Mouse (Mus musculus) midbrain, embryonic 15.5 days (tissue): ENCODE results near the gene Alox12. TPM values are rescaled to one million over a fixed set of nuclear protein-coding genes. Genes with fewer than 3 reads are reported as not detected.

Source experiments
- ATAC-seq: fragments of 200-750 bp; cut with Nextera tagmentation; replicated peaks from 2 replicates; pipeline ENCODE4 v1.8.0; 2017; ENCODE audit warnings: moderate TSS enrichment
- H3K27ac ChIP-seq: fragments of 300-500 bp; sonication (generic); 2 replicates; pipeline ENCODE4 v1.5.1; 2015; ENCODE audit warnings: mild to moderate bottlenecking, inconsistent platforms
- H3K27me3 ChIP-seq: fragments of 300-500 bp; sonication (generic); replicated peaks from 2 replicates; pipeline ENCODE4 v1.6.1; 2015; ENCODE audit warnings: inconsistent platforms
- H3K36me3 ChIP-seq: fragments of 300-500 bp; sonication (generic); replicated peaks from 2 replicates; pipeline ENCODE4 v1.6.1; 2015; ENCODE audit warnings: inconsistent platforms
- H3K4me1 ChIP-seq: fragments of 300-500 bp; sonication (generic); 2 replicates; pipeline ENCODE4 v1.6.1; 2015; ENCODE audit warnings: inconsistent platforms
- H3K4me2 ChIP-seq: fragments of 300-500 bp; sonication (generic); 2 replicates; pipeline ENCODE4 v1.6.1; 2015; ENCODE audit warnings: inconsistent platforms, mild to moderate bottlenecking, moderate library complexity
- H3K4me3 ChIP-seq: fragments of 300-500 bp; sonication (generic); 2 replicates; pipeline ENCODE4 v1.5.1; 2015; ENCODE audit warnings: mild to moderate bottlenecking, inconsistent platforms
- H3K9ac ChIP-seq: fragments of 300-500 bp; sonication (generic); 2 replicates; pipeline ENCODE4 v1.6.1; 2015; ENCODE audit warnings: mild to moderate bottlenecking, inconsistent platforms
- H3K9me3 ChIP-seq: fragments of 300-500 bp; sonication (generic); 2 replicates; pipeline ENCODE4 v1.6.1; 2016; ENCODE audit warnings: inconsistent platforms
- WGBS: fragments of 180-500 bp; shearing (Covaris S2); methylation state at CpG from one replicate; pipeline ENCODE4 v1.1.7; 2015; ENCODE audit warnings: mixed read lengths; 5-methylcytosine and 5-hydroxymethylcytosine counted together
- polyA plus RNA-seq: library from polyadenylated mRNA; unstranded; fragments of >200 nt; fragmentation: Nextera tagmentation; extraction: Ambion mirVana; gene quantifications from 2 replicates; pipeline ENCODE4 v1.2.1, GENCODE M21; 2015

Alox12 gene
- polyA plus RNA-seq, 1 experiment from 2014 or later = 0.74 TPM

GRCm38 (mm10) chr11:70271641-70272040 is 16.5 kb upstream of the Alox12 start:
- no peaks in the 10 kb centered on the region for H3K4me1 ChIP-seq
- no peak overlapping the region for H3K4me2 ChIP-seq
- H3K9me3 ChIP-seq = no peaks in the 10 kb centered on the region
- H3K27me3 ChIP-seq = no peaks in the 10 kb centered on the region
- 90% methylated on average over 7 of the region's 7 CpGs for WGBS
- no peaks in the 10 kb centered on the region for H3K36me3 ChIP-seq
- H3K4me3 ChIP-seq = no peak overlapping the region
- H3K9ac ChIP-seq = no peak overlapping the region
- no peak for ATAC-seq
- no peak overlapping the region for H3K27ac ChIP-seq

GRCm38 (mm10) chr11:70266405-70266804 is 11.3 kb upstream of the Alox12 start:
- H3K27me3 ChIP-seq = no peaks in the 10 kb centered on the region
- no peaks in the 10 kb centered on the region for H3K9me3 ChIP-seq
- H3K4me1 ChIP-seq = no peaks in the 10 kb centered on the region
- H3K27ac ChIP-seq = no peak overlapping the region
- no peak overlapping the region for H3K4me3 ChIP-seq
- no peak for ATAC-seq
- no peaks in the 10 kb centered on the region for H3K36me3 ChIP-seq
- 80% methylated on average over 1 of the region's 1 CpGs for WGBS
- no peak overlapping the region for H3K4me2 ChIP-seq
- no peak overlapping the region for H3K9ac ChIP-seq

- H3K9ac ChIP-seq = no peak overlapping the region
- H3K4me2 ChIP-seq = no peak overlapping the region
- H3K9me3 ChIP-seq = no peaks in the 10 kb centered on the region
- no peaks in the 10 kb centered on the region for H3K4me1 ChIP-seq
- no peak overlapping the region for H3K4me3 ChIP-seq
- H3K27me3 ChIP-seq = no peaks in the 10 kb centered on the region
- 83% methylated on average over 4 of the region's 4 CpGs for whole genome bisulfite sequencing
- ATAC-seq = no peak
- no peak overlapping the region for H3K27ac ChIP-seq
- no peaks in the 10 kb centered on the region for H3K36me3 ChIP-seq
Measured at GRCm38 (mm10) chr11:70265819-70266218, 10.7 kb upstream of the Alox12 start.

GRCm38 (mm10) chr11:70265252-70265651 is 10.1 kb upstream of the Alox12 start:
- Histone ChIP-seq H3K9ac (no peak overlapping the region), H3K4me3 (no peak overlapping the region), H3K4me2 (no peak overlapping the region), H3K36me3 (no peaks in the 10 kb centered on the region), H3K27ac (no peak overlapping the region), H3K9me3 (no peaks in the 10 kb centered on the region), H3K4me1 (no peaks in the 10 kb centered on the region), H3K27me3 (no peaks in the 10 kb centered on the region)
- no peak for ATAC-seq
- WGBS = 65% methylated on average over 3 of the region's 3 CpGs

- Histone ChIP-seq H3K4me1 (0 out of 2 replicates have a peak, but pooled peaks cover 11% of the 10 kb centered on the region), H3K4me3 (no peak overlapping the region), H3K9ac (no peak overlapping the region), H3K36me3 (no peaks in the 10 kb centered on the region), H3K27ac (no peak overlapping the region), H3K4me2 (no peak overlapping the region), H3K27me3 (peaks cover 16% of the 10 kb centered on the region), H3K9me3 (no peaks in the 10 kb centered on the region)
- ATAC-seq = no peak
- WGBS = 97% methylated on average over 4 of the region's 4 CpGs
Measured at GRCm38 (mm10) chr11:70259035-70259434, 3.9 kb upstream of the Alox12 start.

GRCm38 (mm10) chr11:70254337-70254736 is 816 bp downstream of the Alox12 start:
- Histone ChIP-seq H3K27ac (no peak overlapping the region), H3K4me3 (no peak overlapping the region), H3K36me3 (no peaks in the 10 kb centered on the region), H3K9ac (no peak overlapping the region), H3K9me3 (no peaks in the 10 kb centered on the region), H3K27me3 (peaks cover 49% of the 10 kb centered on the region), H3K4me2 (peak overlapping the region; percentile 38; the same call in 1 of the 2 replicates), H3K4me1 (0 out of 2 replicates have a peak, but pooled peaks cover 11% of the 10 kb centered on the region)
- WGBS = 6% methylated on average over 18 of the region's 18 CpGs
- no peak for ATAC-seq

GRCm38 (mm10) chr11:70251853-70252252 is 3.3 kb downstream of the Alox12 start:
- ATAC-seq = no peak
- Histone ChIP-seq H3K9ac (no peak overlapping the region), H3K4me2 (no peak overlapping the region), H3K4me3 (no peak overlapping the region), H3K36me3 (no peaks in the 10 kb centered on the region), H3K4me1 (0 out of 2 replicates have a peak, but pooled peaks cover 11% of the 10 kb centered on the region), H3K27ac (no peak overlapping the region), H3K27me3 (peaks cover 49% of the 10 kb centered on the region), H3K9me3 (no peaks in the 10 kb centered on the region)
- 81% methylated on average over 8 of the region's 8 CpGs for WGBS

GRCm38 (mm10) chr11:70250150-70250549 is 5.0 kb downstream of the Alox12 start:
- Histone ChIP-seq H3K9me3 (no peaks in the 10 kb centered on the region), H3K9ac (no peak overlapping the region), H3K4me3 (no peak overlapping the region), H3K27me3 (peaks cover 44% of the 10 kb centered on the region), H3K4me1 (0 out of 2 replicates have a peak, but pooled peaks cover 10% of the 10 kb centered on the region), H3K27ac (no peak overlapping the region), H3K4me2 (no peak overlapping the region), H3K36me3 (no peaks in the 10 kb centered on the region)
- ATAC-seq = no peak
- WGBS = 78% methylated on average over 11 of the region's 11 CpGs

- peaks cover 21% of the 10 kb centered on the region for H3K27me3 ChIP-seq
Measured at GRCm38 (mm10) chr11:70247136-70247845, 7.9 kb downstream of the Alox12 start.

GRCm38 (mm10) chr11:70242591-70242990 is 12.6 kb downstream of the Alox12 start:
- Histone ChIP-seq H3K9me3 (no peaks in the 10 kb centered on the region), H3K4me1 (peaks cover 19% of the 10 kb centered on the region), H3K27ac (no peak overlapping the region), H3K4me3 (no peak overlapping the region), H3K36me3 (no peaks in the 10 kb centered on the region), H3K4me2 (no peak overlapping the region), H3K27me3 (peaks cover 5% of the 10 kb centered on the region), H3K9ac (no peak overlapping the region)
- ATAC-seq = no peak
- WGBS = 67% methylated on average over 11 of the region's 11 CpGs

More at GRCm38 (mm10) chr11:70247136-70247845, 7.9 kb downstream of the Alox12 start:
- H3K36me3 ChIP-seq = no peaks in the 10 kb centered on the region
- WGBS = 44% methylated on average over 9 of the region's 9 CpGs
- H3K27ac ChIP-seq = no peak overlapping the region
- no peak overlapping the region for H3K4me2 ChIP-seq
- H3K9me3 ChIP-seq = no peaks in the 10 kb centered on the region
- H3K4me1 ChIP-seq = no peaks in the 10 kb centered on the region
- no peak for ATAC-seq
- H3K4me3 ChIP-seq = no peak overlapping the region
- no peak overlapping the region for H3K9ac ChIP-seq

GRCm38 (mm10) chr11:70239541-70240279 is 15.4 kb downstream of the Alox12 start, which contains the start of the genes Gm21988 and Rnasek:
Gene Gm21988, minus strand, starts transcription at chr11:70239830.
Gene Rnasek, minus strand, starts transcription at chr11:70239842.
- H3K4me1 ChIP-seq = peaks cover 29% of the 10 kb centered on the region
- peak within 1 kb of the TSS; percentile 92 for H3K4me2 ChIP-seq
- peaks cover 5% of the 10 kb centered on the region; the same call in 1 of the 2 replicates for H3K36me3 ChIP-seq
- peak; percentile 49 for ATAC-seq
- peak within 1 kb of the TSS; percentile 97 for H3K9ac ChIP-seq
- no peaks in the 10 kb centered on the region for H3K9me3 ChIP-seq
- peaks cover 2% of the 10 kb centered on the region; the same call in 1 of the 2 replicates for H3K27me3 ChIP-seq
- H3K4me3 ChIP-seq = peak within 1 kb of the TSS; percentile 96
- H3K27ac ChIP-seq = peak within 1 kb of the TSS; percentile 93
- WGBS = under 1% methylated on average over 28 of the region's 35 CpGs

- Histone ChIP-seq H3K9me3 (no peaks in the 10 kb centered on the region), H3K9ac (peak overlapping the region; percentile 97), H3K4me2 (peak overlapping the region; percentile 92), H3K4me1 (peaks cover 29% of the 10 kb centered on the region), H3K36me3 (peaks cover 8% of the 10 kb centered on the region; the same call in 1 of the 2 replicates), H3K27ac (peak overlapping the region; percentile 93), H3K27me3 (no peaks in the 10 kb centered on the region), H3K4me3 (peak overlapping the region; percentile 96)
- ATAC-seq = no peak
- WGBS = 11% methylated on average over 23 of the region's 23 CpGs
Measured at GRCm38 (mm10) chr11:70238591-70239440, 16.3 kb downstream of the Alox12 start.
